Mouse (Mus musculus) kidney, postnatal 25 days (tissue): Measurements from ENCODE around the gene Olfr354.

ENCODE experiments used
- DNase-seq, 2 experiments: peaks; one replicate each; pipeline ENCODE4 v3.0.0; 2021; ENCODE audit warnings: mixed read lengths in 2 of 2

Gene Olfr354

GRCm38 (mm10) chr2:36905380-36905779 lies at the start of gene Olfr354:
Gene Olfr354, plus strand, starts transcription at chr2:36905680.
- DNase-seq, result no peak

- DNase-seq, result no peak
Observed at GRCm38 (mm10) chr2:36862560-36862959, 42.9 kb upstream of the Olfr354 start, which contains the start of gene Olfr351. Gene Olfr351, minus strand, starts transcription at chr2:36862660.

- no peak for DNase-seq
Observed at GRCm38 (mm10) chr2:36868160-36868559, 37.3 kb upstream of the Olfr354 start, which contains the start of gene Olfr352. Gene Olfr352, plus strand, starts transcription at chr2:36868460.

- no peak for DNase-seq
Observed at GRCm38 (mm10) chr2:36892836-36893235, 12.6 kb upstream of the Olfr354 start, which contains the start of gene Olfr353. Gene Olfr353, minus strand, starts transcription at chr2:36892936.

- DNase-seq, result no peak
Observed at GRCm38 (mm10) chr2:36897114-36897513, 8.4 kb upstream of the Olfr354 start.

GRCm38 (mm10) chr2:36928797-36929196 lies 23.3 kb downstream of the Olfr354 start, which contains the start of gene Olfr355:
Gene Olfr355, minus strand, starts transcription at chr2:36928897.
- DNase-seq, result no peak

- DNase-seq, result no peak
Observed at GRCm38 (mm10) chr2:36936821-36937220, 31.3 kb downstream of the Olfr354 start, which contains the start of gene Olfr356. Gene Olfr356, plus strand, starts transcription at chr2:36937121.
